Mouse (Mus musculus) lung, embryonic 14.5 days (tissue): ENCODE results near the gene Usb1. TPM values are rescaled to one million over a fixed set of nuclear protein-coding genes. Genes with fewer than 3 reads are reported as not detected.

Experiments
- ATAC-seq: fragments of 200-750 bp; cut with Nextera tagmentation; 2 replicates; pipeline ENCODE4 v1.8.0; 2017; ENCODE audit warnings: mild to moderate bottlenecking, moderate TSS enrichment, moderate library complexity; ENCODE audit not compliant: insufficient read depth
- DNase-seq: peaks from one replicate; pipeline ENCODE4 v3.0.0-alpha.2; 2015
- H3K27ac ChIP-seq: fragments of 300-500 bp; sonication (generic); 2 replicates; pipeline ENCODE4 v1.5.1; 2014; ENCODE audit warnings: low read depth, mild to moderate bottlenecking, moderate library complexity
- H3K27me3 ChIP-seq: fragments of 300-500 bp; sonication (generic); 2 replicates; pipeline ENCODE4 v1.6.1; 2014; ENCODE audit warnings: low read length, control low read depth; ENCODE audit not compliant: insufficient read depth
- H3K36me3 ChIP-seq: fragments of 300-500 bp; sonication (generic); 2 replicates; pipeline ENCODE4 v1.6.1; 2014; ENCODE audit warnings: control low read depth; ENCODE audit not compliant: insufficient read depth
- H3K4me1 ChIP-seq: fragments of 300-500 bp; sonication (generic); 2 replicates; pipeline ENCODE4 v1.6.1; 2014; ENCODE audit warnings: antibody characterized with exemption, control low read depth; ENCODE audit not compliant: insufficient read depth
- H3K4me2 ChIP-seq: fragments of 300-500 bp; sonication (generic); 2 replicates; pipeline ENCODE4 v1.6.1; 2014; ENCODE audit warnings: mild to moderate bottlenecking
- H3K4me3 ChIP-seq: fragments of 300-500 bp; sonication (generic); 2 replicates; pipeline ENCODE4 v1.5.1; 2014; ENCODE audit warnings: low read depth, low read length
- H3K9ac ChIP-seq: fragments of 300-500 bp; sonication (generic); 2 replicates; pipeline ENCODE4 v1.6.1; 2014
- H3K9me3 ChIP-seq: fragments of 300-500 bp; sonication (generic); 2 replicates; pipeline ENCODE4 v1.6.1; 2016; ENCODE audit warnings: low read depth, low read length, control low read depth
- CTCF ChIP-seq: IDR thresholded peaks from 2 replicates; pipeline ENCODE4 v1.5.1; 2016; ENCODE audit warnings: antibody characterized with exemption, low read depth
- WGBS: fragments of 180-500 bp; shearing (Covaris S2); extraction: QIAGEN DNeasy Blood & Tissue Kit; methylation state at CpG from one replicate; pipeline ENCODE4 v1.1.7; 2014; 5-methylcytosine and 5-hydroxymethylcytosine counted together
- polyA plus RNA-seq: library from polyadenylated mRNA; unstranded; fragments of >200 nt; fragmentation: Nextera tagmentation; extraction: Ambion mirVana; gene quantifications from 2 replicates; pipeline ENCODE4 v1.2.1, GENCODE M21; 2014

Gene Usb1
- polyA plus RNA-seq, 1 experiment from 2014 or later = 34.0 TPM

DNA sequence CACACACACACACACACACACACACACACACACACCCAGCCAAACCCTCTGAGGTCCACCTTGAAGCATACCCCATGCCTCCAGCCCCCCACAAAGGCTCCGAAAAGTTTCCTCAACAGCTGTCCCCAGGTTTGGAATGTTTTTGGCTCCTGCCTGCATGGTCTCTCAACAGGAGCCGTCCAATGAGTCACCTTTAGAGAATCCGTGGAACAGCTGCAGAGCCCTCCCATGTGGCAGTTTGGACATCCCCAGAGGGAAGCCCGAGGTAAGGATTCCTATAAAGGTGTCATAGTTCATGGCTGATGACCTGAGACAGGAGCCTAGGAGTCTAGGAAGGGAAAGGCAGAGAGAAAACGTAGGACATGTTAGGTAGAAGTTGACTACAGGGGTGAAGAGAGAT, 54.0 kb downstream of the Usb1 start:
- Histone ChIP-seq H3K4me3 (no peak overlapping the region), H3K27me3 (no peaks in the 10 kb centered on the region), H3K4me1 (no peaks in the 10 kb centered on the region), H3K36me3 (no peaks in the 10 kb centered on the region), H3K27ac (no peak overlapping the region), H3K9ac (no peak overlapping the region), H3K4me2 (no peak overlapping the region), H3K9me3 (no peaks in the 10 kb centered on the region)
- no peak for DNase-seq
- no peak for TF ChIP-seq CTCF
- no peak for ATAC-seq
- WGBS = 73% methylated on average over 5 of the region's 5 CpGs

DNA sequence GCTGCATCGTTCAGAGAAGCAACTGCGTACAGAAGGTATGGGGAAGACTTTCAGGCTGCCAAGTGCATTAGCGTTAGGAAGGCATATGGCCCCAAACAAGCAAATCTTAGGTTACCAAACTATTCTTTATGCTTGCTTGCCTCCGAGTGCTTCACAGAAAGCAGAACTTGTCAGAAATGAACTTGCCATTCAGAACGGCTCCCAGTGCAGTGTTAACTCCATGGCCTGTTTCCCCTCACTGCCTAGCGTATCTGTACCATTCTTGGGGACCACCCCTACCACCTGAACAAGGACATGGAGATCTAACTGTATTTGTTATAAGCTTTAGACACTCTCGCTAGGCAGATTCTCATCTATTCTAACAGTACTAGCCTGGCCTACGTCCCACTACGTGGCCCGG, 55.1 kb downstream of the Usb1 start:
- Histone ChIP-seq H3K9ac (no peak overlapping the region), H3K36me3 (no peaks in the 10 kb centered on the region), H3K4me1 (no peaks in the 10 kb centered on the region), H3K4me3 (no peak overlapping the region), H3K9me3 (no peaks in the 10 kb centered on the region), H3K27ac (no peak overlapping the region), H3K4me2 (no peak overlapping the region), H3K27me3 (no peaks in the 10 kb centered on the region)
- 87% methylated on average over 10 of the region's 10 CpGs for WGBS
- DNase-seq = no peak
- no peak for TF ChIP-seq CTCF
- ATAC-seq = no peak

DNA sequence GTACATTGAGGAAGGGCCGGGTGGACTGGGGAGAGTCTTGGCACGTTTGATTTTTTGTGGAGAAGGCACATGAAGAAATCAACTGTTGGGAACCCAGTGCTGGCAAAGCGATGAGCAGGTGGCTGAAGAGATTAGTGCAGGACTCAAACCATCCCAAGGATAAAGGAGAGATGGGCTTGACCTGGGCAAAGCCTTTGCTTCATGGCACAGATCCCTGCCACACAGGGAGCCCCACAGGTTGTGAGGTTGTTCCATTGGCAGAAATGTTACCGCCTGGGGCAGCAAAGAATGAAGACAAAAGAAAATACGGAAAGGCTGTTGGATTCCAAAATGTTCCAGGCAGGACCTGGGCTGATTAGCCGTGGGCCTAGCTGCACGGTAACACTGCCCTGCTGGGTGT, 55.9 kb downstream of the Usb1 start:
- H3K9ac ChIP-seq = no peak overlapping the region
- H3K4me3 ChIP-seq = no peak overlapping the region
- TF ChIP-seq CTCF = no peak
- no peak overlapping the region for H3K4me2 ChIP-seq
- DNase-seq (no peak), ATAC-seq (no peak)
- H3K4me1 ChIP-seq = no peaks in the 10 kb centered on the region
- H3K9me3 ChIP-seq = no peaks in the 10 kb centered on the region
- H3K27me3 ChIP-seq = no peaks in the 10 kb centered on the region
- no peaks in the 10 kb centered on the region for H3K36me3 ChIP-seq
- WGBS = 79% methylated on average over 7 of the region's 7 CpGs
- H3K27ac ChIP-seq = no peak overlapping the region

DNA sequence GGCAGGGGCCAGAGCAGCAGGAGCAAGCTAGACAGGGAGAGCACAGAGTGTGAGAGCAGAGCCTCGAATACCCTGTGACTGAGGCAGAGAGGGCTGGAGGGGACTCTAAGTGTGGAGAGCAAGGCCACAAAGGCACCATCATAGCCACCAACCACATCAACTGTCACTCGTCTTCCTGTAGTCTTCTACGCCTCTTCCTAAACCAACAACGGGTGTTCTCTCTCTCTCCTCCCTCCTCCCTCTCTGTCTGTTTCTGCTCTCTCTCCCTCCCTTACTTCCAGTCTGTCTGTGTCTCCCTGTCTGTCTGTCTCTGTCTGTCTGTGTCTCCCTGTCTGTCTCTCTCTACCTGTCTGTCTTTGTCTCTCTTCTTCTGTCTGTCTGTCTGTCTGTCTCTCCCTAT, 58.2 kb downstream of the Usb1 start:
- Histone ChIP-seq H3K4me1 (no peaks in the 10 kb centered on the region), H3K4me3 (no peak overlapping the region), H3K36me3 (no peaks in the 10 kb centered on the region), H3K27ac (no peak overlapping the region), H3K27me3 (no peaks in the 10 kb centered on the region), H3K4me2 (no peak overlapping the region), H3K9ac (no peak overlapping the region), H3K9me3 (no peaks in the 10 kb centered on the region)
- DNase-seq (no peak), ATAC-seq (no peak)
- 38% methylated on average over 4 of the region's 4 CpGs for WGBS
- TF ChIP-seq CTCF = no peak

DNA sequence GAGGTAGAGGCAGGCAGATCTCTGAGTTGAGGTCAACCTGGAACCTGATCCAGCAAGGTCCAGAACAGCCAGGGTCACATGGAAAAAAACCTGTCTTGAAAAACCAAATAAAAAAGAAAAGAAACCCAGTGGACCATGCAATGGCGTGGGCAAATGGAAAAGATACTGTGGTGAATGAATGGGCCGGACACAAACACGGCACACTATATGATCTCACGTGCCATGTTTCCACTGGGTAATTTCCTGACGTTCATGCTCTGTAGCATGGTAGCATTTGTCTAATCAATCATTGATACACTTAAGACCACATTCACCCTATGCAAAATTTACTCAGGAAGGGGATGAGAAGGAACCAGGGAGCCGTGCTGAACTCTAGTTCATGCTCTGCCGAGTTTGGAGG, 59.0 kb downstream of the Usb1 start:
- Histone ChIP-seq H3K9me3 (no peaks in the 10 kb centered on the region), H3K4me2 (no peak overlapping the region), H3K27ac (no peak overlapping the region), H3K9ac (no peak overlapping the region), H3K4me3 (no peak overlapping the region), H3K4me1 (no peaks in the 10 kb centered on the region), H3K27me3 (no peaks in the 10 kb centered on the region), H3K36me3 (no peaks in the 10 kb centered on the region)
- DNase-seq (no peak), ATAC-seq (no peak)
- no peak for TF ChIP-seq CTCF
- WGBS = 54% methylated on average over 7 of the region's 7 CpGs

DNA sequence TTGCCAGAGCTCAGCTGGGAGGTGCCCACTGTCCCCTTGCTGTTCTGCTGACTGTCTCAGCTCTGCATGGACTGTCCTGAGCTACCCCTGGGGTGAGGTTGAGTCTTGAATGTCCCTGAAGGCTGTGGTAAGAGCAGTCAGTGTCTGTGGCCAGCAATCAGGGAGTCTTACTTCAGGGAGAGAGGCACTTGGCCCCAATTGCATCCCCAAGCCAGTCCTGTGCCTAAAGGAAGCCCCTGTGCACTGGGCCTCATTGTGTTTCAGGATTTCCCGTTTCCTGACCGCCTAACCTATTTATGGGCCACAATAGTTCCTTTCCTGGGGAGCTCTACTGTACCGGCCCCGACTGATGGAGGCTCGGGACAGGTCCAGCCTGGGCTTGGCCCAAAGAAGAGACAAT, 60.5 kb downstream of the Usb1 start:
- no peaks in the 10 kb centered on the region for H3K9me3 ChIP-seq
- DNase-seq (peak; percentile 51), ATAC-seq (peak; percentile 25; the same call in 1 of the 2 replicates)
- no peak for TF ChIP-seq CTCF
- H3K36me3 ChIP-seq = no peaks in the 10 kb centered on the region
- no peak overlapping the region for H3K9ac ChIP-seq
- H3K27me3 ChIP-seq = no peaks in the 10 kb centered on the region
- 64% methylated on average over 5 of the region's 5 CpGs for WGBS
- peak overlapping the region; percentile 78; the same call in 1 of the 2 replicates for H3K27ac ChIP-seq
- no peaks in the 10 kb centered on the region for H3K4me1 ChIP-seq
- no peak overlapping the region for H3K4me3 ChIP-seq
- no peak overlapping the region for H3K4me2 ChIP-seq

DNA sequence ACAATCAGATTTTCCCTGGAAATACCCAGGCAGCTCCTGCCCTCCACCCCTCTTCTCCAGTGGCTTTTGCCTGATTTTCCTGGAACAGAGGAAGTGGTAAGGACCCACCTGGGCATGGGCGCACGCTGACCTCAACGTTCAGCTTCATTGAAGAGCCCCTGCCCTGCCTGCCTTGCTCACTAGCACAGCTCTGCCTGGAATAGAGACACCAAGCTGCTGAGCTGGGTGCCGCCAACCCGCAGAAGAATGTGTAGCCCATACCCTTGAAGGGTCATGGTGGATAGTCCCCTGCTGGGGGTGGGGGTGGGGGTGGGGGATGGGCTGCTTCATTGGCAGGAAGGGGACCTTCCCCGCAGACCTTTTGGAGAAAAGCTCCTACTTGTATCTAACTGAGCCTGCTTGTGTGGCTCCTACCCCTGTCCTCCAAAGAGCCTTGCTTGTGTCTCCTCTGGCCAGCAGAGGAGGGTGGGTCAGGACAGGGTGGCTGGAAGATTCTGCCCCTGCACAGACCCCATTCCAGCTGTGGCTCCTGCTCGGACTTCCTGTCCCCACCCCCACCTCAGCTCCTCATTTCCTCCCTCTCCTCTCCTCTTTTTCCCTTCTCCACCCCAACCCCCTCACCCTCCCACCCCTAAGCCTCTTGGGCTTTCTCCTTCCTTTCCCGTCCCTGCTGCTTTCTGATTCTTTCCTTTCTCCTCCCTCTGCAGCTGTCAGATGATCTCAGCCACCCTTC, 63.3 kb downstream of the Usb1 start:
- Histone ChIP-seq H3K27ac (peak overlapping the region; percentile 48; the same call in 1 of the 2 replicates), H3K4me3 (no peak overlapping the region), H3K4me1 (no peaks in the 10 kb centered on the region), H3K9ac (0 out of 2 replicates have a peak overlapping the region, but pooled peaks have one; percentile 6), H3K9me3 (no peaks in the 10 kb centered on the region), H3K4me2 (no peak overlapping the region), H3K36me3 (no peaks in the 10 kb centered on the region), H3K27me3 (no peaks in the 10 kb centered on the region)
- DNase-seq (peak; percentile 15), ATAC-seq (peak; percentile 31; the same call in 1 of the 2 replicates)
- 25% methylated on average over 8 of the region's 8 CpGs for WGBS
- TF ChIP-seq CTCF = no peak
